Mouse (Mus musculus) heart, embryonic 13.5 days (tissue): ENCODE measurements at regions not wholly inside any gene's neighbourhood (a gene's known extent, or its start where the extent isn't known, plus 50 kb on each side); places are given as distances from the start of the nearest gene placed in this dataset.

Experiments
- ATAC-seq: fragments of 200-750 bp; cut with Nextera tagmentation; 2 replicates; pipeline ENCODE4 v1.8.0; 2017; ENCODE audit warnings: moderate TSS enrichment; ENCODE audit not compliant: insufficient number of reproducible peaks, low FRiP score, low TSS enrichment; ENCODE audit errors: extremely low read depth
- H3K27ac ChIP-seq: fragments of 300-500 bp; sonication (generic); replicated peaks from 2 replicates; pipeline ENCODE4 v1.5.1; 2015; ENCODE audit warnings: moderate library complexity, mild to moderate bottlenecking, inconsistent platforms
- H3K27me3 ChIP-seq: fragments of 300-500 bp; sonication (generic); replicated peaks from 2 replicates; pipeline ENCODE4 v1.6.1; 2015; ENCODE audit warnings: mild to moderate bottlenecking, inconsistent platforms
- H3K36me3 ChIP-seq: fragments of 300-500 bp; sonication (generic); 2 replicates; pipeline ENCODE4 v1.6.1; 2015; ENCODE audit warnings: mild to moderate bottlenecking, inconsistent platforms
- H3K4me1 ChIP-seq: fragments of 300-500 bp; sonication (generic); 2 replicates; pipeline ENCODE4 v1.6.1; 2015; ENCODE audit warnings: inconsistent platforms
- H3K4me2 ChIP-seq: fragments of 300-500 bp; sonication (generic); 2 replicates; pipeline ENCODE4 v1.6.1; 2015; ENCODE audit warnings: inconsistent platforms, mild to moderate bottlenecking, moderate library complexity
- H3K4me3 ChIP-seq: fragments of 300-500 bp; sonication (generic); 2 replicates; pipeline ENCODE4 v1.5.1; 2015; ENCODE audit warnings: moderate library complexity, mild to moderate bottlenecking, inconsistent platforms
- H3K9ac ChIP-seq: fragments of 300-500 bp; sonication (generic); 2 replicates; pipeline ENCODE4 v1.6.1; 2015; ENCODE audit warnings: inconsistent platforms, mild to moderate bottlenecking, moderate library complexity
- H3K9me3 ChIP-seq: fragments of 300-500 bp; sonication (generic); 2 replicates; pipeline ENCODE4 v1.6.1; 2016; ENCODE audit warnings: inconsistent platforms
- WGBS: fragments of 180-500 bp; shearing (Covaris S2); methylation state at CpG from one replicate; pipeline ENCODE4 v1.1.7; 2015; ENCODE audit warnings: mixed read lengths; 5-methylcytosine and 5-hydroxymethylcytosine counted together

GRCm38 (mm10) chr14:58944958-58945357 is 197.7 kb downstream of the 1700129C05Rik start:
- no peaks in the 10 kb centered on the region for H3K36me3 ChIP-seq
- no peak overlapping the region for H3K9ac ChIP-seq
- WGBS, result 86% methylated on average over 2 of the region's 2 CpGs
- no peaks in the 10 kb centered on the region for H3K27me3 ChIP-seq
- H3K27ac ChIP-seq, result no peak overlapping the region
- no peaks in the 10 kb centered on the region for H3K4me1 ChIP-seq
- no peak overlapping the region for H3K4me3 ChIP-seq
- no peak overlapping the region for H3K4me2 ChIP-seq
- no peaks in the 10 kb centered on the region for H3K9me3 ChIP-seq
- no peak for ATAC-seq

DNA sequence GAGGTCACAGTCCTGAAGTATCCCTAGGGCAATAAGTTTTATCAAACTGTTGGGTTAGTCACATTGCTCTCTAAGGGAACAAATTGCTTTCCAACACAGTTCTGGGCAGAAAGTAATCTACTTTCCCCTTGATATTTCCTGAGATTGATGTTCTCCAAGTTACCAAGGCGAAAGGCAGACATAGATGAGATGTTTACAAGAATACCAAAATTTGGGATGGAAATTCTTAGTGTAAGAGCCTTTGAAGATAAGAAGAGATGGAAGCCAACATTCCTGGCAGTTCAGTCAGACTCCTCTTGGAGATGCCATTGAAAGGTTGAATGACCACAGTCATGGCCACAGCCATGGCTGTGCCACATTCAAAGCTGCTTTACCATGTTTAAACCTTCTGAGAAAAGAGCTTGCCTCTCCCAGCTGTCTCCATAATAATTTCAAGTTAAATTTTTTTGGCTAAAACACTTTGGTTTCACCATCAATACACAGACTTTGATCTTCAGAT is 199.4 kb downstream of the 1700129C05Rik start:
- Histone ChIP-seq H3K4me3 (no peak overlapping the region), H3K27me3 (no peaks in the 10 kb centered on the region), H3K4me2 (no peak overlapping the region), H3K9ac (no peak overlapping the region), H3K36me3 (no peaks in the 10 kb centered on the region), H3K4me1 (peaks cover 8% of the 10 kb centered on the region; the same call in 1 of the 2 replicates), H3K9me3 (no peaks in the 10 kb centered on the region), H3K27ac (no peak overlapping the region)
- WGBS, result 56% methylated on average over 1 of the region's 1 CpGs
- no peak for ATAC-seq

DNA sequence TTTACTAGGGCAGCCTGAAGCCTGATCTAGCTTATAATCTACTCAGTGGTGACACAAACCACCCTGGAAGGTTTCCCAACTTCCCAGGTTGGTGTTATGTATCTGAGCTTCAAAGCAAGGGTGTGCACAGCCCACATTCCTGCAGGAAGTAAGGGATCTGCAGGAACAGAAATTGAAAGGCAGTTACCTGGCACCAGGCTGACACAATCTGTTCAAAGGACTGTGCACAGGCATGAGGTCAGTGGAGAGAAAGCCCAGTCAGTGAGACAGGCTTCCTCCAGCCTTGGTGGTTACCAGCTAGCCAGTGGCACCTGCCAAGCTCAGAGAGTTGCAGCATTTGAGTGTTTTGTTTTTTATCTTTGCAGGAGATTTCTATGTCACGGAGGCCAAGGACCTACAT is 203.6 kb downstream of the 1700129C05Rik start:
- Histone ChIP-seq H3K9me3 (no peaks in the 10 kb centered on the region), H3K4me2 (no peak overlapping the region), H3K27ac (no peak overlapping the region), H3K4me1 (peaks cover 16% of the 10 kb centered on the region), H3K36me3 (no peaks in the 10 kb centered on the region), H3K27me3 (no peaks in the 10 kb centered on the region), H3K4me3 (no peak overlapping the region), H3K9ac (no peak overlapping the region)
- no peak for ATAC-seq
- WGBS, result 68% methylated on average over 1 of the region's 1 CpGs

DNA sequence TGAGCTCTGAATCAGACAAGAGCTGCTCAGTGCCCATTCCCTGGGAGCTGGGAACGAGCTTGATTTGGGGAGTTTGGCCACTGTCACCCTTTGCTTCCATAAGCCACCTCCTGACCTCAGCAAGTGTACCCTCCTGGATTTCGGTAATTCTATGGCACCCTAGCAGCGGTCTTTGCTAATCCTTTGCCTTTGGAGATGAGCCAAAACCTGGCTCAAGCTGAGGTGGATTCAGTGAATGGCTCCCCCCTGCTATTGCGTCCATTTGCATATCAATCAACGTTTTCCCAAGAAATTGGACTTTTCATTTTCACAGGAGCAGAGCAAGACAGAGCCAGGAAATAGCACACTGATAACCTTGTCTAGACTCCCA is 204.1 kb downstream of the 1700129C05Rik start:
- H3K27me3 ChIP-seq, result no peaks in the 10 kb centered on the region
- H3K4me3 ChIP-seq, result no peak overlapping the region
- H3K36me3 ChIP-seq, result no peaks in the 10 kb centered on the region
- peaks cover 16% of the 10 kb centered on the region for H3K4me1 ChIP-seq
- WGBS, result 55% methylated on average over 5 of the region's 5 CpGs
- H3K4me2 ChIP-seq, result no peak overlapping the region
- H3K9me3 ChIP-seq, result no peaks in the 10 kb centered on the region
- no peak overlapping the region for H3K27ac ChIP-seq
- ATAC-seq, result no peak
- H3K9ac ChIP-seq, result no peak overlapping the region

DNA sequence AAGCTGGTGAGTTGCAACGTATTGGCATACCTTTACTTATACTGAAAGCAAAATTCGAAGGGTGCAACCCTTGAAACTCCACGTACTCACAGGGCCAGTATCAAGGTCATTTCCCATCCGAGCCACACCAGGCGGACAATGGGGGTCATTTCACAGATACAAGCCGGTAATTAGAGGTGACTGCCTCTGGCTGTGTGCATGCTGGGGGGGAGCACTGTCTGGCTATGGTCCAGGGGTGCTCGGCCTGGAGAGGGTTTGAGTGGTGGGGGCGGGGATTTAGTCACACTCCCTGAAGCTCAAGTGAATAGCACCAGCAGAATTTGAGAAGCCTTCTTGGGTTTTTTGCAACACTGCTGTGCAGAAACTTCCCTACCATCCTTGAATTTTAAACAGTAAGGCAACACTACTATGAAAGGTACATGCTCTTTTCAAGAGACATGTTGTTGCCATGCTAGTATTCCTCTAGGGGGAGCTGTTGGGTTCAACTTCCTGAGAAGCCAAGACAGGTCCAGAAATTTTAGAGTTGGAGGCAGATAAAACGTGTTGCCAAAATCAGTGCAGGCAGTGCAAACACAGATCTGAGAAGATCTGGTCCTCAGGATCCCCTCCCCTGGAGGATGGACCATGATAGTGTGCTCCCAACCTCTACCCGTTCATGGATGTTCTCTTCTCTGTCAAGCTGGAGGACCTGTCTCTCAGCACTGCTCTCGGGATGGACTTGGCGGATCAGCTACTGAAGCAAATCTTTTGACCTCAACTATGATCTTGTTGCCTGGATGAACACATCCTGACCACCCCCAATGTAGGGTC is 204.7 kb downstream of the 1700129C05Rik start:
- no peak for ATAC-seq
- H3K9ac ChIP-seq, result no peak overlapping the region
- no peaks in the 10 kb centered on the region for H3K9me3 ChIP-seq
- H3K36me3 ChIP-seq, result no peaks in the 10 kb centered on the region
- WGBS, result 70% methylated on average over 12 of the region's 12 CpGs
- H3K27ac ChIP-seq, result no peak overlapping the region
- H3K4me1 ChIP-seq, result peaks cover 16% of the 10 kb centered on the region
- H3K4me3 ChIP-seq, result no peak overlapping the region
- H3K27me3 ChIP-seq, result no peaks in the 10 kb centered on the region
- peak overlapping the region; percentile 34 for H3K4me2 ChIP-seq

GRCm38 (mm10) chr14:58937331-58937730 is 205.4 kb downstream of the 1700129C05Rik start:
- Histone ChIP-seq H3K9me3 (no peaks in the 10 kb centered on the region), H3K27ac (no peak overlapping the region), H3K9ac (no peak overlapping the region), H3K4me1 (peaks cover 16% of the 10 kb centered on the region), H3K27me3 (no peaks in the 10 kb centered on the region), H3K4me3 (no peak overlapping the region), H3K4me2 (peak overlapping the region; percentile 34), H3K36me3 (no peaks in the 10 kb centered on the region)
- no peak for ATAC-seq
- 47% methylated on average over 8 of the region's 8 CpGs for WGBS

DNA sequence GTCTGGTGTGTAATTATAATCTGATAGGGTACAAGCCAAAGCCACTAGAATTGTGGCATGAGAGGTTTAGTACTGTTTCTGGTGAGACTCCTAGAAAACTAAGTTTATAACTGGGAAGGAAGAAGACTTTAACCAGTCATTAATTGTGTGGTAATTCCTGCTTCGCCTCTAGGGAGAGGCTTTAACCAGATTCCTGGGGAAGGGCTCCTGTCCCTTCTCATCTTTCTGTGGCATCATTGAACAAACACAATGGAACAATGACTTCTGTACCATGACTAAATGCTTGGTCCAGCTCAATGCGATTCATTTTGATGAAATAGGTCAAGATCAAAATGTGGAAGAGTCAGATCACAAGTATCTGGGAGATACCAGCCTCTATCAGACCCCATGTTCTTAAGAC is 206.6 kb downstream of the 1700129C05Rik start:
- no peaks in the 10 kb centered on the region for H3K9me3 ChIP-seq
- H3K36me3 ChIP-seq, result no peaks in the 10 kb centered on the region
- peaks cover 16% of the 10 kb centered on the region for H3K4me1 ChIP-seq
- H3K27me3 ChIP-seq, result no peaks in the 10 kb centered on the region
- no peak overlapping the region for H3K9ac ChIP-seq
- H3K4me3 ChIP-seq, result no peak overlapping the region
- no peak overlapping the region for H3K4me2 ChIP-seq
- H3K27ac ChIP-seq, result no peak overlapping the region
- ATAC-seq, result no peak
- 78% methylated on average over 2 of the region's 2 CpGs for WGBS

GRCm38 (mm10) chr14:58917853-58918252 is 224.8 kb downstream of the 1700129C05Rik start:
- Histone ChIP-seq H3K4me2 (no peak overlapping the region), H3K27me3 (no peaks in the 10 kb centered on the region), H3K4me3 (no peak overlapping the region), H3K27ac (no peak overlapping the region), H3K36me3 (no peaks in the 10 kb centered on the region), H3K9me3 (no peaks in the 10 kb centered on the region), H3K9ac (no peak overlapping the region), H3K4me1 (no peaks in the 10 kb centered on the region)
- WGBS, result 55% methylated on average over 9 of the region's 9 CpGs
- ATAC-seq, result no peak

DNA sequence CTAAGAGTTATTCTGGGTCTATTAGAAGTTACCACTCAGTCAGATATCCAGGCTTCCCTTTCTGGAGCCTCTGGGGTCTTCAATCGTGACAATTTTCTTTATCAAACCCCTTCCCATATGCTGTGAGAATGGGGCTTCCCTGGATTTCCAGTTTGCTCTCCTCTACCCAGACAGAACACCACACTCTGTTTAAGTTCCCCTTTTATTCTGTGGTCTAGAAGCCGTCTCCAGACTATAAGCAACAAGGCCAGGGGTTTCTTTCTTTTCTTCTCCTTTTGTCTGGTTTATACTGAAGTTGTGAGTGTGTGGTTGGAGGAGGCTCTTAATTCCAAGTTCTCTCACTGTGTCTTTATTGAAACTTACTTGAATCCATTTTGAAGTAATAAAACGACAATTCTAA is 225.5 kb downstream of the 1700129C05Rik start:
- no peak for ATAC-seq
- Histone ChIP-seq H3K9me3 (no peaks in the 10 kb centered on the region), H3K36me3 (no peaks in the 10 kb centered on the region), H3K27me3 (no peaks in the 10 kb centered on the region), H3K4me3 (no peak overlapping the region), H3K4me2 (no peak overlapping the region), H3K27ac (no peak overlapping the region), H3K4me1 (no peaks in the 10 kb centered on the region), H3K9ac (no peak overlapping the region)
- WGBS, result 76% methylated on average over 3 of the region's 3 CpGs

- H3K36me3 ChIP-seq, result no peaks in the 10 kb centered on the region
- no peaks in the 10 kb centered on the region for H3K27me3 ChIP-seq
- H3K4me1 ChIP-seq, result no peaks in the 10 kb centered on the region
- 81% methylated on average over 3 of the region's 3 CpGs for WGBS
- no peak overlapping the region for H3K4me3 ChIP-seq
- H3K4me2 ChIP-seq, result no peak overlapping the region
- peaks cover 4% of the 10 kb centered on the region for H3K9me3 ChIP-seq
- no peak overlapping the region for H3K27ac ChIP-seq
- H3K9ac ChIP-seq, result no peak overlapping the region
- ATAC-seq, result no peak
Observed at GRCm38 (mm10) chr14:58914937-58915336, 227.8 kb downstream of the 1700129C05Rik start.

DNA sequence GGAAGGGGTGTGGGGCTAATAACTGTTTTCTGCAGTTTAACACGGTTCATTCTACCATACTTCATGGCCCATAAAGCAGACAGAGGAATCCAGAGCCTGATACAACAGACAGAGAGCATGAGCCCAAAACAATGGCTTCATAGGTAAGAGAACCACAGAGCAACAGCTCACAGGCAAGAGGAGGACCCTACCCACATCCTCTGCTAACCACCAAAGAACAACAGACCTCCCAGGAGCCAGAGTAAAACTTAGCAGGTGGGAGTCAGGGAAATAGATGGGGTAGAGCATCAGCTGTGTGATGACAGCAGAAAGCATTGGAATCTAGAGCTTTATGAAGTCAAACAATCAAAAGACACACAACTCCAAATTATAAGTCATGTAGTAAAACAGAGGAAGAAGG is 231.8 kb downstream of the 1700129C05Rik start:
- H3K27me3 ChIP-seq, result no peaks in the 10 kb centered on the region
- 78% methylated on average over 1 of the region's 1 CpGs for WGBS
- ATAC-seq, result no peak
- no peak overlapping the region for H3K27ac ChIP-seq
- H3K9me3 ChIP-seq, result peaks cover 4% of the 10 kb centered on the region
- no peak overlapping the region for H3K9ac ChIP-seq
- H3K4me2 ChIP-seq, result no peak overlapping the region
- no peaks in the 10 kb centered on the region for H3K36me3 ChIP-seq
- H3K4me1 ChIP-seq, result no peaks in the 10 kb centered on the region
- no peak overlapping the region for H3K4me3 ChIP-seq

DNA sequence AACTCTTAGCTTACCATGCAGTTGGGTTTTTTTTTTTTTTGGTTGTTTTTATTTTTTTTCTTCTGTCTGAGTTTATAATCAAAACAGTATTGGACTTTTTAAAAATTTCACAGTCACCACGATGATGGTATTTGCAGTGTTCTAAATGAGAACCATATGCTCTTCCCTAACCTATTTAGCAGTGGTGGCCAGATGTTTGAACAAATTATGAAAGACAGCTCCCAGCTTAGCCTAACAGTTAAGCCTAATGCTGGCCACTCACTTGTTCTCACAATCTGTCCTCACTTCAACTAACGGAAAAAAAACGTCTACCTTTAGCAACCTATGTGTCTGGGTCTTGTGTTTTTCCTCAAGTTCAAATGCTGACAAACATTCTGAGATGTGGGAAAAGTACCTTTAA is 234.8 kb downstream of the 1700129C05Rik start:
- Histone ChIP-seq H3K27ac (no peak overlapping the region), H3K4me2 (no peak overlapping the region), H3K4me1 (no peaks in the 10 kb centered on the region), H3K27me3 (no peaks in the 10 kb centered on the region), H3K9me3 (peaks cover 4% of the 10 kb centered on the region), H3K9ac (no peak overlapping the region), H3K36me3 (no peaks in the 10 kb centered on the region), H3K4me3 (no peak overlapping the region)
- 57% methylated on average over 3 of the region's 3 CpGs for WGBS
- no peak for ATAC-seq
